Mouse (Mus musculus) CH12.LX (cell line): ENCODE results near the gene Epha2.

Experiments
- CHD1 ChIP-seq: IDR thresholded peaks from 2 replicates; pipeline ENCODE4 v1.6.1; 2012; ENCODE audit warnings: low read depth, low read length, improper control_type of control experiment, inconsistent platforms
- CTCF ChIP-seq, 2 experiments: IDR thresholded peaks in 1 of 2; conservative IDR thresholded peaks in 1 of 2; 2 replicates each; pipeline ENCODE4 v1.5.1; 2011 to 2012; ENCODE audit warnings: low read depth in 2 of 2, low read length in 2 of 2, improper control_type of control experiment in 1 of 2, inconsistent platforms in 1 of 2, mild to moderate bottlenecking in 1 of 2, moderate library complexity in 1 of 2
- EP300 ChIP-seq: IDR thresholded peaks from 2 replicates; pipeline ENCODE4 v1.6.1; 2011; ENCODE audit warnings: low read length, improper control_type of control experiment
- ETS1 ChIP-seq: conservative IDR thresholded peaks from 2 replicates; pipeline ENCODE4 v1.6.1; 2012; ENCODE audit warnings: low read depth, mild to moderate bottlenecking, inconsistent platforms, low read length, improper control_type of control experiment, moderate library complexity
- MAFK ChIP-seq: IDR thresholded peaks from 2 replicates; pipeline ENCODE4 v1.6.1; 2011; ENCODE audit warnings: low read length, improper control_type of control experiment; ENCODE audit not compliant: insufficient replicate concordance
- MAX ChIP-seq: IDR thresholded peaks from 2 replicates; pipeline ENCODE4 v1.6.1; 2011; ENCODE audit warnings: low read length, improper control_type of control experiment
- POLR2A ChIP-seq: IDR thresholded peaks from 2 replicates; pipeline ENCODE4 v1.6.1; 2011; ENCODE audit warnings: low read depth, mild to moderate bottlenecking, improper control_type of control experiment, low read length
- POLR2AphosphoS2 ChIP-seq: IDR thresholded peaks from 2 replicates; pipeline ENCODE4 v1.6.1; 2011; ENCODE audit warnings: low read depth, low read length, improper control_type of control experiment
- RAD21 ChIP-seq: IDR thresholded peaks from 2 replicates; pipeline ENCODE4 v1.6.1; 2011; ENCODE audit warnings: low read depth, mild to moderate bottlenecking, low read length, improper control_type of control experiment, moderate library complexity
- SMC3 ChIP-seq: IDR thresholded peaks from 2 replicates; pipeline ENCODE4 v1.6.1; 2011; ENCODE audit warnings: low read depth, low read length, improper control_type of control experiment
- USF1 ChIP-seq: IDR thresholded peaks from 2 replicates; pipeline ENCODE4 v1.6.1; 2014; ENCODE audit warnings: low read depth, mild to moderate bottlenecking, inconsistent platforms, low read length, improper control_type of control experiment
- ZKSCAN1 ChIP-seq: IDR thresholded peaks from 2 replicates; pipeline ENCODE4 v1.6.1; 2012; ENCODE audit warnings: low read depth, inconsistent platforms, low read length, improper control_type of control experiment, borderline replicate concordance
- ZNF384 ChIP-seq: IDR thresholded peaks from 2 replicates; pipeline ENCODE4 v1.6.1; 2012; ENCODE audit warnings: low read depth, low read length, improper control_type of control experiment, inconsistent platforms

DNA sequence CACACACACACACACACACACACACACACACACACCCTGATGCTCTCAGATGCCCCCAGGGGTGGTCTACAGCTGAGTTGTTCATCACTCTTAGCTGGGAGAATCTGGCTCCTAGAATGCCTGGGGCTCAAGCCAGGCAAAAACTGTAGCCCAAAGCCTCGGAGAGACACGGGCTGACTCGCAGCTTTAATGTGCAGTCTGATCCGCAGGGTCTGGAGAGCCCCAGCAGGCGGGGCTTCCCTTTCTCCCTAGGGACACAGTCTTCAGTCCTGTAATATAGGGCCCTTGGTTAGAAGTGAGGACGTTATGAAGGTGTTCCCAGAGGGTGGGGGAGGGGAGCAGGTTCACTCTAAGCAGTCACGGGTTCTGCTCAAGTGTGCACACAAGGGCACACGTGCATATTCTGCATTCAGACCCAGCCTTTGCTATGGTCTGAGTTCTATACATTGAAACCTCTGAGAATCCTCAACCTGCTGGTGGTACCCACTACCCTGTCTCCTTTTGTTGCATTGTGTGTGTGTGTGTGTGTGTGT lies 17.1 kb upstream of the Epha2 start:
- TF ChIP-seq CTCF (conservative IDR thresholded peaks at IDR 0.05 in 1 of 2, IDR thresholded peaks at IDR 0.05 in 1 of 2; ENCODE audit: low read depth in 2 of 2, low read length in 2 of 2) (no peak), EP300 (no peak), ETS1 (no peak), ZNF384 (no peak), CHD1 (no peak), POLR2AphosphoS2 (no peak), POLR2A (no peak), RAD21 (no peak), SMC3 (no peak), ZKSCAN1 (no peak), MAX (no peak), MAFK (no peak), USF1 (no peak)
